Comparison of ENCODE assay signal across 29 mouse cellular contexts in the genomic region with DNA sequence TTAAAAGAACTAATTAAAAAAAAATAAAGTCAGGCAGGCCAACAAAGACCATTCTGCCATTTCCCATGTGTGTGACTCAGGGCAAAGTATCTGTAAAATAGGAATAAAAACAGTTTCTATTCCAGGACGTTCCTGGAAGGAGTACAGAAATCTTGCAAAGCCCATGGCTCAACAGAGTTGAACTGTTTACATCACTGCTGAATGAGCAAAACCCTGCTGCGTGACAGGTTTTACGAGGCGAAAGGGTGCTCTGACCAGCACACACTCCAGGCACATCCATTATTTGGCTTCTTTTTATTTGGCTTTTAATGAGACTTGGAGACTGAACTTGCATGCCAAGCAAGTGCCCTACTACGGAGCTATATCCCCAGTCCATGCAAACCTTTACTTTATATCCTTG. TPM values are rescaled to one million over a fixed set of nuclear protein-coding genes. Genes with fewer than 3 reads are reported as not detected.
A peak's percentile ranks its signal among the peaks of the same experiment; 100 is the strongest.
DNase-seq lines count a peak whose midpoint lies in the region; ATAC-seq and TF ChIP-seq lines count a peak whose summit lies in the region.
"Had no signal": no experiment of that assay in that cellular context is flagged by ENCODE, and none has a peak within 500 bp of the region (broad histone marks: within the 10 kb centered on the region; RNA-seq: fewer than 3 reads in every experiment).

No protein-coding gene starts in this region.

- H3K4me1 ChIP-seq in limb, embryonic 13.5 days: peaks cover 4% of the 10 kb centered on the region; the same call in 1 of the 2 replicates
- H3K4me1 ChIP-seq in limb, embryonic 10.5 days: no peaks in the 10 kb centered on the region
- H3K4me1 ChIP-seq in limb, embryonic 15.5 days: no peaks in the 10 kb centered on the region
- H3K4me1 ChIP-seq in intestine, postnatal 0 days (replicated peaks; ENCODE audit: control insufficient read depth, insufficient read depth, low read length): no peaks in the 10 kb centered on the region
- H3K4me1 ChIP-seq: embryonic facial prominence, embryonic 10.5 days; embryonic facial prominence, embryonic 12.5 days; forebrain, embryonic 12.5 days had no signal

- H3K27me3 ChIP-seq in limb, embryonic 13.5 days: no peaks in the 10 kb centered on the region
- no peaks in the 10 kb centered on the region for H3K27me3 ChIP-seq in limb, embryonic 10.5 days (ENCODE audit: low read depth, poor library complexity, severe bottlenecking)
- H3K27me3 ChIP-seq in limb, embryonic 15.5 days: no peaks in the 10 kb centered on the region
- H3K27me3 ChIP-seq in intestine, postnatal 0 days (replicated peaks; ENCODE audit: control insufficient read depth, insufficient read depth, low read length): no peaks in the 10 kb centered on the region
- H3K27me3 ChIP-seq: embryonic facial prominence, embryonic 12.5 days; Patski had no signal

- DNase-seq in limb, embryonic 10.5 days (ENCODE audit: low spot score): no peak
- DNase-seq in adipocyte (ENCODE audit: low spot score): peak; percentile 81
- peak; percentile 8 for DNase-seq in forelimb bud, embryonic 11.5 days (ENCODE audit: low read depth, low spot score)
- no peak for DNase-seq in kidney, adult 8-10 months
- DNase-seq in embryo, embryonic 9.5 days (ENCODE audit: extremely low spot score): no peak
- DNase-seq: adrenal gland, adult 2 months; adrenal gland, postnatal 10 days; adrenal gland, postnatal 25 days; cerebellum, adult 11 months; cerebellum, adult 18-20 months; cerebellum, adult 8-10 months; cerebellum, adult 9-11 months; cerebellum, postnatal 14 days; cerebellum, postnatal 36 days; embryo, embryonic 11 days had no signal

- H3K27ac ChIP-seq in limb, embryonic 13.5 days: no peak overlapping the region; the same call in 1 of the 2 replicates
- no peak overlapping the region for H3K27ac ChIP-seq in limb, embryonic 10.5 days
- no peak overlapping the region for H3K27ac ChIP-seq in limb, embryonic 15.5 days
- H3K27ac ChIP-seq in intestine, postnatal 0 days (ENCODE audit: low read depth, low read length): no peak overlapping the region
- H3K27ac ChIP-seq: embryonic facial prominence, embryonic 10.5 days; embryonic facial prominence, embryonic 12.5 days; forebrain, embryonic 10.5 days; forebrain, embryonic 12.5 days had no signal

- no peaks in the 10 kb centered on the region for H3K9me3 ChIP-seq in limb, embryonic 13.5 days
- H3K9me3 ChIP-seq in limb, embryonic 10.5 days (replicated peaks): no peaks in the 10 kb centered on the region
- no peaks in the 10 kb centered on the region for H3K9me3 ChIP-seq in limb, embryonic 15.5 days
- H3K9me3 ChIP-seq in intestine, postnatal 0 days (ENCODE audit: control insufficient read depth): no peaks in the 10 kb centered on the region
- H3K9me3 ChIP-seq: embryonic facial prominence, embryonic 10.5 days; embryonic facial prominence, embryonic 12.5 days; forebrain, embryonic 10.5 days; forebrain, embryonic 12.5 days had no signal

- no peak overlapping the region for H3K4me2 ChIP-seq in limb, embryonic 13.5 days (replicated peaks)
- no peak overlapping the region for H3K4me2 ChIP-seq in limb, embryonic 15.5 days
- no peak overlapping the region for H3K4me2 ChIP-seq in intestine, postnatal 0 days (replicated peaks; ENCODE audit: low read depth)
- H3K4me2 ChIP-seq: embryonic facial prominence, embryonic 12.5 days; forebrain, embryonic 12.5 days had no signal

- no peak overlapping the region for H3K4me3 ChIP-seq in limb, embryonic 13.5 days
- H3K4me3 ChIP-seq in limb, embryonic 10.5 days: no peak overlapping the region
- H3K4me3 ChIP-seq in limb, embryonic 15.5 days: no peak overlapping the region
- no peak overlapping the region for H3K4me3 ChIP-seq in intestine, postnatal 0 days (ENCODE audit: low read depth, low read length)
- H3K4me3 ChIP-seq: embryonic facial prominence, embryonic 10.5 days; embryonic facial prominence, embryonic 12.5 days; forebrain, embryonic 10.5 days; forebrain, embryonic 12.5 days had no signal

- peak; percentile 67; the same call in 1 of the 2 replicates for ATAC-seq in limb, embryonic 13.5 days (ENCODE audit: low FRiP score, low read depth)
- ATAC-seq in limb, embryonic 15.5 days (ENCODE audit: insufficient number of reproducible peaks, low FRiP score, low TSS enrichment, low read depth): peak; percentile 54; the same call in 1 of the 2 replicates
- no peak for ATAC-seq in intestine, postnatal 0 days
- ATAC-seq: activated CD4-positive, CD25-positive, alpha-beta regulatory T cell, adult 4 months; forebrain, embryonic 14.5 days; forebrain, embryonic 16.5 days; Patski had no signal

- no peaks in the 10 kb centered on the region for H3K36me3 ChIP-seq in limb, embryonic 13.5 days
- H3K36me3 ChIP-seq in limb, embryonic 10.5 days: no peaks in the 10 kb centered on the region
- no peaks in the 10 kb centered on the region for H3K36me3 ChIP-seq in limb, embryonic 15.5 days
- H3K36me3 ChIP-seq in intestine, postnatal 0 days (ENCODE audit: control insufficient read depth, insufficient read depth): no peaks in the 10 kb centered on the region
- H3K36me3 ChIP-seq: embryonic facial prominence, embryonic 10.5 days; embryonic facial prominence, embryonic 12.5 days; forebrain, embryonic 10.5 days; forebrain, embryonic 12.5 days had no signal

- no peak for TF ChIP-seq CTCF in intestine, postnatal 0 days (IDR thresholded peaks at IDR 0.05; ENCODE audit: low read depth)

- no peak overlapping the region for H3K9ac ChIP-seq in limb, embryonic 13.5 days
- H3K9ac ChIP-seq in limb, embryonic 15.5 days: no peak overlapping the region
- H3K9ac ChIP-seq in intestine, postnatal 0 days (ENCODE audit: low read depth, low read length): no peak overlapping the region
- H3K9ac ChIP-seq: embryonic facial prominence, embryonic 12.5 days; forebrain, embryonic 12.5 days had no signal

- 34% methylated on average over 5 of the region's 5 CpGs for WGBS in limb, embryonic 13.5 days
- WGBS in limb, embryonic 10.5 days: 73% methylated on average over 5 of the region's 5 CpGs
- 41% methylated on average over 5 of the region's 5 CpGs for WGBS in limb, embryonic 15.5 days
- 58% methylated on average over 5 of the region's 5 CpGs for WGBS in intestine, postnatal 0 days

RNA-seq across cellular contexts. Expression of a gene that starts 7.5 kb away (rescaled TPM):
- not detected in 2 replicates for polyA plus RNA-seq in limb, embryonic 13.5 days (2015; fragmentation: Nextera tagmentation; extraction: Ambion mirVana)
- not detected in 2 replicates for polyA plus RNA-seq in limb, embryonic 10.5 days (2016; fragmentation: Nextera tagmentation; extraction: Ambion mirVana)
- not detected in 2 replicates for polyA plus RNA-seq in limb, embryonic 15.5 days (2015; fragmentation: Nextera tagmentation; extraction: Ambion mirVana)
- not detected in 2 replicates for polyA plus RNA-seq in intestine, postnatal 0 days (2015; fragmentation: Nextera tagmentation; extraction: Ambion mirVana)
- polyA plus RNA-seq: brain, embryonic 14.5 days; embryonic facial prominence, embryonic 10.5 days; embryonic facial prominence, embryonic 12.5 days; embryonic facial prominence, embryonic 14.5 days; forebrain, embryonic 10.5 days; forebrain, embryonic 12.5 days; forebrain, embryonic 14.5 days; forebrain, embryonic 16.5 days; Patski had no signal

RNA-seq across cellular contexts. Expression of a gene that starts 40.9 kb away (rescaled TPM):
- polyA plus RNA-seq in limb, embryonic 13.5 days (2015; fragmentation: Nextera tagmentation; extraction: Ambion mirVana): 0.29 and 0.32 TPM in 2 replicates
- 0.06 and 0.29 TPM in 2 replicates for polyA plus RNA-seq in limb, embryonic 10.5 days (2016; fragmentation: Nextera tagmentation; extraction: Ambion mirVana)
- 2.1 and 3.6 TPM in 2 replicates for polyA plus RNA-seq in limb, embryonic 15.5 days (2015; fragmentation: Nextera tagmentation; extraction: Ambion mirVana)
- polyA plus RNA-seq in intestine, postnatal 0 days (2015; fragmentation: Nextera tagmentation; extraction: Ambion mirVana): not detected in 2 replicates
- polyA plus RNA-seq: C2C12; forebrain, embryonic 12.5 days had no signal

RNA-seq across cellular contexts. Expression of a gene that starts 46.1 kb away (rescaled TPM):
- 17.9 and 18.0 TPM in 2 replicates for polyA plus RNA-seq in limb, embryonic 13.5 days (2015; fragmentation: Nextera tagmentation; extraction: Ambion mirVana)
- polyA plus RNA-seq in limb, embryonic 10.5 days (2016; fragmentation: Nextera tagmentation; extraction: Ambion mirVana): 4.5 and 7.2 TPM in 2 replicates
- 38.9 and 43.1 TPM in 2 replicates for polyA plus RNA-seq in limb, embryonic 15.5 days (2015; fragmentation: Nextera tagmentation; extraction: Ambion mirVana)
- polyA plus RNA-seq in intestine, postnatal 0 days (2015; fragmentation: Nextera tagmentation; extraction: Ambion mirVana): 14.8 and 15.4 TPM in 2 replicates

Comparison
In these comparisons a context has a peak if more than half of its experiments do, and no peak if none do; other contexts are left out.
1. DNase-seq: peak in adipocyte (single experiment) and forelimb bud, embryonic 11.5 days (single experiment); none in limb, embryonic 10.5 days (single experiment), kidney, adult 8-10 months (0 of 2) and embryo, embryonic 9.5 days (single experiment).